Mouse (Mus musculus): ENCODE results near the gene Lpin2.

- no peak for TF ChIP-seq CTCF (IDR thresholded peaks at IDR 0.05; ENCODE audit: borderline replicate concordance, insufficient read depth, low read length)
- no peak for TF ChIP-seq POLR2A (IDR thresholded peaks at IDR 0.05; ENCODE audit: low read depth, low read length)
Measured at GRCm38 (mm10) chr17:71168846-71169245, 13.5 kb upstream of the Lpin2 start.
